Comparison of ENCODE assay signal across 8 mouse cellular contexts in genomic region chr4:132532496-132532895, GRCm38 (mm10). TPM values are rescaled to one million over a fixed set of nuclear protein-coding genes. Genes with fewer than 3 reads are reported as not detected.
DNase-seq lines count a peak whose midpoint lies in the region; ATAC-seq lines count a peak whose summit lies in the region.

No protein-coding gene starts in this region.

- DNase-seq in lung, postnatal 10 days = no peak
- DNase-seq in embryonic facial prominence, embryonic 10.5 days (ENCODE audit: low spot score) = no peak
- no peak for DNase-seq in hindbrain, embryonic 10.5 days (ENCODE audit: low spot score)
- no peak for DNase-seq in Muller cell, postnatal 12 days (ENCODE audit: inconsistent ontology term)
- no peak for DNase-seq in cerebellum, adult 9-11 months

- H3K9ac ChIP-seq in lung, embryonic 16.5 days (ENCODE audit: low read length) = peak overlapping the region; percentile 75
- peak overlapping the region; percentile 70 for H3K9ac ChIP-seq in limb, embryonic 15.5 days
- H3K9ac ChIP-seq in stomach, embryonic 14.5 days (replicated peaks; ENCODE audit: low read depth, low read length) = peak overlapping the region; percentile 81

- peak; percentile 4; the same call in 1 of the 2 replicates for ATAC-seq in lung, embryonic 16.5 days (ENCODE audit: low read depth)
- no peak for ATAC-seq in limb, embryonic 15.5 days (ENCODE audit: insufficient number of reproducible peaks, low FRiP score, low TSS enrichment, low read depth)
- no peak for ATAC-seq in stomach, embryonic 14.5 days (ENCODE audit: insufficient number of reproducible peaks, insufficient read depth, low FRiP score, low read depth)

- no peaks in the 10 kb centered on the region for H3K9me3 ChIP-seq in lung, embryonic 16.5 days (ENCODE audit: control insufficient read depth, low read length)
- no peaks in the 10 kb centered on the region for H3K9me3 ChIP-seq in embryonic facial prominence, embryonic 10.5 days
- no peaks in the 10 kb centered on the region; the same call in 1 of the 2 replicates for H3K9me3 ChIP-seq in hindbrain, embryonic 10.5 days
- no peaks in the 10 kb centered on the region for H3K9me3 ChIP-seq in limb, embryonic 15.5 days
- H3K9me3 ChIP-seq in stomach, embryonic 14.5 days (ENCODE audit: control insufficient read depth, low read depth, low read length) = no peaks in the 10 kb centered on the region

- no peaks in the 10 kb centered on the region for H3K27me3 ChIP-seq in lung, embryonic 16.5 days (ENCODE audit: control insufficient read depth, insufficient read depth, low read depth, low read length)
- no peaks in the 10 kb centered on the region for H3K27me3 ChIP-seq in embryonic facial prominence, embryonic 10.5 days (replicated peaks; ENCODE audit: low read depth, poor library complexity, severe bottlenecking)
- no peaks in the 10 kb centered on the region for H3K27me3 ChIP-seq in hindbrain, embryonic 10.5 days (ENCODE audit: insufficient read depth, poor library complexity, severe bottlenecking)
- no peaks in the 10 kb centered on the region for H3K27me3 ChIP-seq in limb, embryonic 15.5 days
- H3K27me3 ChIP-seq in stomach, embryonic 14.5 days (ENCODE audit: control insufficient read depth, insufficient read depth, low read length) = no peaks in the 10 kb centered on the region

- peaks cover 30% of the 10 kb centered on the region for H3K4me1 ChIP-seq in lung, embryonic 16.5 days (replicated peaks; ENCODE audit: control insufficient read depth, insufficient read depth, low read length)
- H3K4me1 ChIP-seq in embryonic facial prominence, embryonic 10.5 days = peaks cover 46% of the 10 kb centered on the region
- peaks cover 43% of the 10 kb centered on the region for H3K4me1 ChIP-seq in hindbrain, embryonic 10.5 days (replicated peaks)
- H3K4me1 ChIP-seq in limb, embryonic 15.5 days = peaks cover 28% of the 10 kb centered on the region
- peaks cover 25% of the 10 kb centered on the region for H3K4me1 ChIP-seq in stomach, embryonic 14.5 days (ENCODE audit: control insufficient read depth, insufficient read depth, low read length)

- H3K4me3 ChIP-seq in lung, embryonic 16.5 days (ENCODE audit: low read length) = peak overlapping the region; percentile 76
- H3K4me3 ChIP-seq in embryonic facial prominence, embryonic 10.5 days = peak overlapping the region; percentile 88
- peak overlapping the region; percentile 86 for H3K4me3 ChIP-seq in hindbrain, embryonic 10.5 days
- peak overlapping the region; percentile 78 for H3K4me3 ChIP-seq in limb, embryonic 15.5 days
- H3K4me3 ChIP-seq in stomach, embryonic 14.5 days (ENCODE audit: low read depth, low read length) = peak overlapping the region; percentile 64

- H3K27ac ChIP-seq in lung, embryonic 16.5 days (ENCODE audit: low read length) = peak overlapping the region; percentile 86
- H3K27ac ChIP-seq in embryonic facial prominence, embryonic 10.5 days (replicated peaks) = peak overlapping the region; percentile 97
- H3K27ac ChIP-seq in hindbrain, embryonic 10.5 days = peak overlapping the region; percentile 97
- H3K27ac ChIP-seq in limb, embryonic 15.5 days = peak overlapping the region; percentile 95
- H3K27ac ChIP-seq in stomach, embryonic 14.5 days (ENCODE audit: low read length) = peak overlapping the region; percentile 95

- peak overlapping the region; percentile 92 for H3K4me2 ChIP-seq in lung, embryonic 16.5 days (ENCODE audit: low read depth, low read length)
- H3K4me2 ChIP-seq in limb, embryonic 15.5 days = peak overlapping the region; percentile 77
- peak overlapping the region; percentile 66 for H3K4me2 ChIP-seq in stomach, embryonic 14.5 days (replicated peaks; ENCODE audit: low read depth, low read length)

- under 1% methylated on average over 5 of the region's 5 CpGs for WGBS in lung, embryonic 16.5 days
- 42% methylated on average over 5 of the region's 5 CpGs for WGBS in embryonic facial prominence, embryonic 10.5 days
- WGBS in hindbrain, embryonic 10.5 days = 47% methylated on average over 5 of the region's 5 CpGs
- WGBS in limb, embryonic 15.5 days = 10% methylated on average over 5 of the region's 5 CpGs
- WGBS in stomach, embryonic 14.5 days = 8% methylated on average over 5 of the region's 5 CpGs

- peaks cover 13% of the 10 kb centered on the region for H3K36me3 ChIP-seq in lung, embryonic 16.5 days (ENCODE audit: control insufficient read depth, insufficient read depth, low read length)
- peaks cover 38% of the 10 kb centered on the region for H3K36me3 ChIP-seq in embryonic facial prominence, embryonic 10.5 days (replicated peaks)
- H3K36me3 ChIP-seq in hindbrain, embryonic 10.5 days = peaks cover 37% of the 10 kb centered on the region
- peaks cover 12% of the 10 kb centered on the region for H3K36me3 ChIP-seq in limb, embryonic 15.5 days
- H3K36me3 ChIP-seq in stomach, embryonic 14.5 days (ENCODE audit: control insufficient read depth, insufficient read depth, low read length) = peaks cover 12% of the 10 kb centered on the region

RNA-seq across cellular contexts. Expression of gene Atpif1, which starts 1.0 kb away (rescaled TPM):
- 976 and 986 TPM in 2 replicates for polyA plus RNA-seq in lung, embryonic 16.5 days (2015; fragmentation: Nextera tagmentation; extraction: Ambion mirVana)
- 1,009 and 1,074 TPM in 2 replicates for polyA plus RNA-seq in embryonic facial prominence, embryonic 10.5 days (2016; fragmentation: Nextera tagmentation; extraction: Ambion mirVana)
- polyA plus RNA-seq in hindbrain, embryonic 10.5 days (2016; fragmentation: Nextera tagmentation; extraction: Ambion mirVana) = 1,033 and 1,169 TPM in 2 replicates
- 746 and 799 TPM in 2 replicates for polyA plus RNA-seq in limb, embryonic 15.5 days (2015; fragmentation: Nextera tagmentation; extraction: Ambion mirVana)
- polyA plus RNA-seq in stomach, embryonic 14.5 days (2014; fragmentation: Nextera tagmentation; extraction: Ambion mirVana) = 1,247 and 1,358 TPM in 2 replicates

RNA-seq across cellular contexts. Expression of gene Dnajc8, which starts 2.9 kb away (rescaled TPM):
- 159 and 171 TPM in 2 replicates for polyA plus RNA-seq in lung, embryonic 16.5 days (2015; fragmentation: Nextera tagmentation; extraction: Ambion mirVana)
- polyA plus RNA-seq in embryonic facial prominence, embryonic 10.5 days (2016; fragmentation: Nextera tagmentation; extraction: Ambion mirVana) = 222 TPM in 2 replicates
- 202 and 214 TPM in 2 replicates for polyA plus RNA-seq in hindbrain, embryonic 10.5 days (2016; fragmentation: Nextera tagmentation; extraction: Ambion mirVana)
- 129 and 131 TPM in 2 replicates for polyA plus RNA-seq in limb, embryonic 15.5 days (2015; fragmentation: Nextera tagmentation; extraction: Ambion mirVana)
- 163 and 171 TPM in 2 replicates for polyA plus RNA-seq in stomach, embryonic 14.5 days (2014; fragmentation: Nextera tagmentation; extraction: Ambion mirVana)

RNA-seq across cellular contexts. Expression of gene Sesn2, which starts 22.2 kb away (rescaled TPM):
- polyA plus RNA-seq in lung, embryonic 16.5 days (2015; fragmentation: Nextera tagmentation; extraction: Ambion mirVana) = 10.6 and 12.3 TPM in 2 replicates
- polyA plus RNA-seq in embryonic facial prominence, embryonic 10.5 days (2016; fragmentation: Nextera tagmentation; extraction: Ambion mirVana) = 12.3 and 13.3 TPM in 2 replicates
- polyA plus RNA-seq in hindbrain, embryonic 10.5 days (2016; fragmentation: Nextera tagmentation; extraction: Ambion mirVana) = 12.9 and 13.0 TPM in 2 replicates
- polyA plus RNA-seq in limb, embryonic 15.5 days (2015; fragmentation: Nextera tagmentation; extraction: Ambion mirVana) = 11.8 and 12.8 TPM in 2 replicates
- 9.6 and 10.1 TPM in 2 replicates for polyA plus RNA-seq in stomach, embryonic 14.5 days (2014; fragmentation: Nextera tagmentation; extraction: Ambion mirVana)

RNA-seq across cellular contexts. Expression of gene Ptafr, which starts 31.4 kb away (rescaled TPM):
- polyA plus RNA-seq in lung, embryonic 16.5 days (2015; fragmentation: Nextera tagmentation; extraction: Ambion mirVana) = 1.1 and 1.2 TPM in 2 replicates
- polyA plus RNA-seq in embryonic facial prominence, embryonic 10.5 days (2016; fragmentation: Nextera tagmentation; extraction: Ambion mirVana) = 0.28 and 0.44 TPM in 2 replicates
- polyA plus RNA-seq in hindbrain, embryonic 10.5 days (2016; fragmentation: Nextera tagmentation; extraction: Ambion mirVana) = 0.42 and 0.81 TPM in 2 replicates
- polyA plus RNA-seq in limb, embryonic 15.5 days (2015; fragmentation: Nextera tagmentation; extraction: Ambion mirVana) = 1.1 and 1.4 TPM in 2 replicates
- 1.0 and 1.2 TPM in 2 replicates for polyA plus RNA-seq in stomach, embryonic 14.5 days (2014; fragmentation: Nextera tagmentation; extraction: Ambion mirVana)
